Mouse (Mus musculus) ES-E14 (cell line): ENCODE data around the gene Nub1.

Source experiments
- MAFK ChIP-seq: IDR thresholded peaks from 2 replicates; pipeline ENCODE4 v1.6.1; 2014; ENCODE audit warnings: mild to moderate bottlenecking, low read depth, low read length, inconsistent platforms; ENCODE audit not compliant: insufficient read depth
- ZC3H11A ChIP-seq: IDR thresholded peaks from 2 replicates; pipeline ENCODE4 v1.6.1; 2012; ENCODE audit warnings: low read depth, mild to moderate bottlenecking, inconsistent platforms, low read length, borderline replicate concordance
- ZNF384 ChIP-seq: IDR thresholded peaks from 2 replicates; pipeline ENCODE4 v1.6.1; 2012; ENCODE audit warnings: low read depth, low read length, inconsistent platforms

GRCm38 (mm10) chr5:24686176-24686575, 844 bp downstream of the Nub1 start:
- TF ChIP-seq MAFK (no peak), ZNF384 (no peak), ZC3H11A (no peak)
